Mouse (Mus musculus) spleen, adult 18-20 months (tissue): Measurements from ENCODE around the gene ccdc198.
A peak's percentile ranks its signal among the peaks of the same experiment; 100 is the strongest.

Source experiments
- DNase-seq, 2 experiments: peaks; one replicate each; pipeline ENCODE4 v3.0.0; 2022; ENCODE audit warnings: mixed read lengths in 2 of 2

The ccdc198 gene

GRCm38 (mm10) chr14:49186270-49186669 lies 59.0 kb downstream of the ccdc198 start:
- no peak for DNase-seq

DNA sequence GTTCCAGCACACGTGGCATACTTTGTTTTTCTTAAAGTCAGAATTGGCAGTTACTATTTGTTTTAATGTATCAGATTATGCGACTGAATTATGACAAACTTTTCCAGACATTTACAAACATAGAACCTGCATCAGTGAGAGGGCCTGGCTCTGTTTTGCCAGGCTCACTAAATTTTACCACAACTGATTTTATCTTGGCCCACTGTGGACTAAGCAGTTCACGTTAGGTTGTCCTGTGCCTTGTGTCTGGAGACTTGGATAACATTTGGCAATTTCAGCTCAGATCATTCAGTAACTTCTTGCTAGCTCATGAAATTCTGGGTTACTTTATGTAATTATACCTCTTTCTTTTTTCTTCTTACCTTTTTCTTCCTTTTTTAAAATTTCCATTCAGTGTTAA lies 65.5 kb downstream of the ccdc198 start:
- DNase-seq = no peak

GRCm38 (mm10) chr14:49173290-49174135 lies 71.8 kb downstream of the ccdc198 start:
- peak in 1 of 2 experiments; percentile 6 for DNase-seq

DNA sequence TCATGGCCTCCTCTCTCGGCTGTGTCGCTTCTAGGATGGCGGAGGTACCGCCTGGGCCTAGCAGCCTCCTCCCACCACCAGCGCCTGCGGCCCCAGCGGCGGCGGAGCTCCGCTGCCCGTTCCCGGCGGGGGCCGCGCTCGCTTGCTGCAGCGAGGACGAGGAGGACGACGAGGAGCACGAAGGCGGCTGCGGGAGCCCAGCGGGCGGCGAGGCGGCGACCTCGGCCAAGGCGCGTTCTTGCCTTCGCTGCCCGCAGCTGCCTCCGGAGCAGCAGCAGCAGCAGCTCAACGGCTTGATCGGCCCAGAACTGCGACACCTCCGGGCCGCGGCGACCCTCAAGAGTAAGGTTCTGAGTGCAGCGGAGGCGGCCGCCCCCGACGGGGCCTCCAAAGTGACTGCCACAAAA lies 72.7 kb downstream of the ccdc198 start:
- peak; percentile 47 to 59 for DNase-seq

GRCm38 (mm10) chr14:49171867-49172581 lies 73.2 kb downstream of the ccdc198 start, which contains the start of gene Naa30:
Gene Naa30 (plus strand): TSS chr14:49172226.
- peak; percentile 96 to 97 for DNase-seq

GRCm38 (mm10) chr14:49171286-49171685 lies 74.0 kb downstream of the ccdc198 start:
- peak in 1 of 2 experiments; percentile 5 for DNase-seq
